Comparison of ENCODE assay signal across 7 mouse cellular contexts in the genomic region with DNA sequence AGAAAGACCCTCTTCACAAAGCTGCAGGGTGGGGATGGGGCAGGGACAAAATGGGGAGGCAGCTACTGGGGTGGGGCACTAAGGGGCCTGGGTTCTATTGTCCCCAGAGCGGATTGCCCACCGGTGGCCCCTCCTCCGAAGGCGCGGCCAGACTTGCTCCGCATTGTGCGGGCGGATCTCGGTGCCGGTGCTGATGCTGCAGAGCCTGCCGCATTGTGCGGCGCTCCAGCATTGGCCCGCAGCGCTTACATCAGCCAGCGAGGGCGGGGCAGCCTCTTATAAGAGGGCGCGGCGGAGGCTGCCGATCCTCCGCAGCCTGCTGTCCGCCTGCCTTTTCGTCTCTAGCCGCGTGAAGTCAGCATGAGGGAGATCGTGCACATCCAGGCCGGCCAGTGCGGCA. TPM values are rescaled to one million over a fixed set of nuclear protein-coding genes. Genes with fewer than 3 reads are reported as not detected.
DNase-seq lines count a peak whose midpoint lies in the region; ATAC-seq and TF ChIP-seq lines count a peak whose summit lies in the region.

A gene (plus strand): TSS at position 179 of the 400 bp plus-strand sequence.

- H3K9ac ChIP-seq in liver, embryonic 11.5 days (ENCODE audit: low read depth, low read length), result no peak within 1 kb of the TSS

- under 1% methylated on average over 28 of the region's 29 CpGs for WGBS in liver, embryonic 11.5 days

- TF ChIP-seq CTCF in E14TG2a.4 (conservative IDR thresholded peaks at IDR 0.05; ENCODE audit: low read length), result no peak

- peak within 1 kb of the TSS; percentile 67 for H3K4me2 ChIP-seq in liver, embryonic 11.5 days

- peaks cover 46% of the 10 kb centered on the region for H3K27me3 ChIP-seq in E14TG2a.4 (ENCODE audit: insufficient read depth, low read length)
- H3K27me3 ChIP-seq in liver, embryonic 11.5 days (replicated peaks; ENCODE audit: control insufficient read depth, insufficient read depth, low read length), result peaks cover 57% of the 10 kb centered on the region

- peaks cover 79% of the 10 kb centered on the region for H3K4me1 ChIP-seq in E14TG2a.4 (replicated peaks; ENCODE audit: low read depth, low read length)
- H3K4me1 ChIP-seq in liver, embryonic 11.5 days (replicated peaks; ENCODE audit: control insufficient read depth, insufficient read depth, low read length), result peaks cover 42% of the 10 kb centered on the region

- H3K4me3 ChIP-seq in E14TG2a.4 (replicated peaks; ENCODE audit: low read length), result peak within 1 kb of the TSS; percentile 83
- H3K4me3 ChIP-seq in liver, embryonic 11.5 days (ENCODE audit: low read depth, low read length), result peak within 1 kb of the TSS; percentile 34

- peak; percentile 70 for DNase-seq in WW6 (ENCODE audit: low read depth, low spot score)
- DNase-seq in kidney, postnatal 14 days, result peak; percentile 50
- peak; percentile 63 for DNase-seq in liver, embryonic 11.5 days (ENCODE audit: low spot score)

- peak; percentile 28 for ATAC-seq in common myeloid progenitor, adult 5-6 weeks (replicated peaks; ENCODE audit: low read depth, poor library complexity, severe bottlenecking)
- peak; percentile 47 for ATAC-seq in granulocyte monocyte progenitor cell, adult 5-6 weeks (replicated peaks; ENCODE audit: poor library complexity, severe bottlenecking)
- peak; percentile 65 for ATAC-seq in liver, embryonic 11.5 days (replicated peaks; ENCODE audit: low FRiP score)
- ATAC-seq in neutrophil, adult 5-6 weeks (ENCODE audit: extremely low read depth, insufficient number of reproducible peaks, low FRiP score, poor library complexity, severe bottlenecking), result peak; percentile 33

- no peak within 1 kb of the TSS for H3K27ac ChIP-seq in liver, embryonic 11.5 days (ENCODE audit: low read depth, low read length)

- H3K9me3 ChIP-seq in E14TG2a.4 (ENCODE audit: low read length), result no peaks in the 10 kb centered on the region
- no peaks in the 10 kb centered on the region for H3K9me3 ChIP-seq in liver, embryonic 11.5 days (ENCODE audit: control insufficient read depth, low read length)

- H3K36me3 ChIP-seq in E14TG2a.4 (ENCODE audit: insufficient read depth, low read length), result 0 out of 2 replicates have a peak, but pooled peaks cover 5% of the 10 kb centered on the region
- no peaks in the 10 kb centered on the region for H3K36me3 ChIP-seq in liver, embryonic 11.5 days (ENCODE audit: control insufficient read depth, insufficient read depth, low read length)

RNA-seq across cellular contexts. Expression of the gene that starts here (rescaled TPM):
- total RNA-seq in common myeloid progenitor, adult 5-6 weeks (2017), result 0.87 TPM in 1 of 2 replicates, not detected in the other
- not detected in 2 replicates for total RNA-seq in granulocyte monocyte progenitor cell, adult 5-6 weeks (2014; fragmentation: Nextera tagmentation)
- not detected in 2 replicates for total RNA-seq in granulocyte monocyte progenitor cell, adult 5-6 weeks (2017)
- polyA plus RNA-seq in liver, embryonic 11.5 days (2014; fragmentation: Nextera tagmentation; extraction: Ambion mirVana), result 6.0 and 6.9 TPM in 2 replicates
- total RNA-seq in neutrophil, adult 5-6 weeks (2017), result 1.2 TPM in 1 of 2 replicates, not detected in the other

Comparison
In these comparisons a context has a peak if more than half of its experiments do, and no peak if none do; other contexts are left out.
1. Peak in ATAC-seq in common myeloid progenitor, adult 5-6 weeks; RNA of the gene not detected or under 1 TPM.
2. Peak in ATAC-seq in granulocyte monocyte progenitor cell, adult 5-6 weeks; RNA of the gene not detected or under 1 TPM.